Mouse (Mus musculus): ENCODE measurements around the gene Ppm1l.
A peak's percentile ranks its signal among the peaks of the same experiment; 100 is the strongest.

GRCm38 (mm10) chr3:69397733-69398132 is 81.1 kb downstream of the Ppm1l start:
- peak; percentile 9; the same call in 1 of the 2 replicates for TF ChIP-seq CTCF (IDR thresholded peaks at IDR 0.05; ENCODE audit: borderline replicate concordance, insufficient read depth, low read length)
- TF ChIP-seq POLR2A (IDR thresholded peaks at IDR 0.05; ENCODE audit: low read depth, low read length), result no peak
